ENCODE assay signal across 27 mouse cellular contexts in genomic region chr4:13491374-13491773, GRCm38 (mm10).
"Had no signal": no experiment of that assay in that cellular context is flagged by ENCODE, and none has a peak within 500 bp of the region (broad histone marks: within the 10 kb centered on the region; RNA-seq: fewer than 3 reads in every experiment).

No protein-coding gene starts in this region.

- H3K36me3 ChIP-seq: embryonic facial prominence, embryonic 10.5 days; embryonic facial prominence, embryonic 12.5 days; embryonic facial prominence, embryonic 13.5 days; embryonic facial prominence, embryonic 15.5 days; forebrain, embryonic 10.5 days; forebrain, embryonic 12.5 days; forebrain, embryonic 15.5 days had no signal

- H3K4me2 ChIP-seq: embryonic facial prominence, embryonic 12.5 days; embryonic facial prominence, embryonic 13.5 days; embryonic facial prominence, embryonic 15.5 days; forebrain, embryonic 12.5 days; forebrain, embryonic 13.5 days; forebrain, embryonic 15.5 days had no signal

- ATAC-seq: forebrain, embryonic 13.5 days; forebrain, embryonic 14.5 days; forebrain, embryonic 15.5 days; forebrain, embryonic 16.5 days; forebrain, postnatal 0 days had no signal

- H3K9ac ChIP-seq: embryonic facial prominence, embryonic 12.5 days; embryonic facial prominence, embryonic 13.5 days; embryonic facial prominence, embryonic 15.5 days; forebrain, embryonic 12.5 days; forebrain, embryonic 13.5 days; forebrain, embryonic 15.5 days; forebrain, postnatal 0 days had no signal

- H3K4me3 ChIP-seq: embryonic facial prominence, embryonic 10.5 days; embryonic facial prominence, embryonic 12.5 days; embryonic facial prominence, embryonic 13.5 days; embryonic facial prominence, embryonic 15.5 days; erythroblast, embryonic 14.5 days; forebrain, embryonic 10.5 days; forebrain, embryonic 12.5 days; forebrain, embryonic 13.5 days; forebrain, embryonic 15.5 days; gastrocnemius, adult 2 months; heart, adult 2 months had no signal

- H3K27ac ChIP-seq: embryonic facial prominence, embryonic 10.5 days; embryonic facial prominence, embryonic 12.5 days; embryonic facial prominence, embryonic 13.5 days; embryonic facial prominence, embryonic 15.5 days; forebrain, embryonic 10.5 days; forebrain, embryonic 12.5 days; forebrain, embryonic 13.5 days; forebrain, embryonic 15.5 days; gastrocnemius, adult 2 months; heart, adult 2 months had no signal

- H3K9me3 ChIP-seq: embryonic facial prominence, embryonic 10.5 days; embryonic facial prominence, embryonic 12.5 days; embryonic facial prominence, embryonic 13.5 days; embryonic facial prominence, embryonic 15.5 days; forebrain, embryonic 10.5 days; forebrain, embryonic 12.5 days; forebrain, embryonic 13.5 days; forebrain, embryonic 15.5 days had no signal

- H3K4me1 ChIP-seq: embryonic facial prominence, embryonic 10.5 days; embryonic facial prominence, embryonic 12.5 days; embryonic facial prominence, embryonic 13.5 days; embryonic facial prominence, embryonic 15.5 days; forebrain, embryonic 12.5 days; forebrain, embryonic 15.5 days had no signal

- DNase-seq: cerebellum, adult 9-10 months; cerebellum, adult 9-11 months; cerebellum, postnatal 10 days; cerebellum, postnatal 14 days; cerebellum, postnatal 25 days; cerebellum, postnatal 36 days; embryo, embryonic 11 days; forebrain, postnatal 0 days; gastrocnemius, adult 2 months; gastrocnemius, postnatal 10 days; gastrocnemius, postnatal 14 days; gastrocnemius, postnatal 25 days; gastrocnemius, postnatal 36 days; heart, adult 11 months; heart, adult 18-20 months; heart, adult 2 months had no signal

- H3K27me3 ChIP-seq: embryonic facial prominence, embryonic 12.5 days; embryonic facial prominence, embryonic 13.5 days; embryonic facial prominence, embryonic 15.5 days; forebrain, embryonic 12.5 days; forebrain, embryonic 13.5 days; forebrain, embryonic 15.5 days had no signal
